11 mouse cellular contexts compared by ENCODE assay signal in the genomic region with DNA sequence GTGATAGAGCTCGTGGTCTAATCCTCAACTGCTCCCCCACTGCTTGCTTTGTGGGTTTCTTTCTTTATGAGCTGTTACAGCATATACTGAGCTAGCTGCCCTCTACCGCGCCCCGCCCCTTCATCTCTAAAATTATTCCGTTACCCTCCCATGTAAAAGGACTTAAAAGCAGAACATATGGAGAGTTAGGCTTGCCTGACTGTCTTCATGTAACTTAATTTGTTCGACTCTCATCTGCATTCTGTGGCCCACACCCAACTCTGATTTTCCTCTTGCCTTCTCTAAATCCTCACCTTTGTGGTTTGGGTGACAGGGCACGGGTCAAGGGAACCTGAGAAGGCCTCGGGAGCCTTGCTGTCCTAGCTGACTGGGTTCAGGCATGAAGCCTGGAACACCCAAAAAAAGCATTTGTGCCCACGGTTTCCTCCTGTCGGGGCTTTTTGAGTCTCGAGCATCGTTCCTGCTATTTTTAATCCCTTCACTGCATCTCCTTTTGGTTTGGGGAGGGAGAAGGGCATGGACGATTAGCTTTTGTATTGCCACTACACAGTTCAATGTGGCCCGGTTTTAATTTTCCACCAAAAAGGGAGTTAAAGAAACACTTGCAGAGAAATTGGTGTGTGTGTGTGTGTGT. TPM values are rescaled to one million over a fixed set of nuclear protein-coding genes. Genes with fewer than 3 reads are reported as not detected.
DNase-seq lines count a peak whose midpoint lies in the region; ATAC-seq lines count a peak whose summit lies in the region.
"Had no signal": no experiment of that assay in that cellular context is flagged by ENCODE, and none has a peak within 500 bp of the region (broad histone marks: within the 10 kb centered on the region; RNA-seq: fewer than 3 reads in every experiment).

No protein-coding gene starts in this region.

- no peaks in the 10 kb centered on the region for H3K36me3 ChIP-seq in neural tube, embryonic 12.5 days

- DNase-seq in cerebellum, postnatal 10 days, result peak; percentile 10 to 11
- no peak for DNase-seq in cerebellum, postnatal 36 days
- DNase-seq in neural tube, embryonic 10.5 days (ENCODE audit: extremely low spot score, low spot score), result no peak
- peak; percentile 11 to 37 for DNase-seq in kidney, postnatal 4 days
- DNase-seq in naive thymus-derived CD4-positive, alpha-beta T cell, adult 2 months (ENCODE audit: low read depth), result peak; percentile 20
- no peak for DNase-seq in urinary bladder, postnatal 25 days (ENCODE audit: low spot score)
- no peak for DNase-seq in embryo, embryonic 11 days

- no peak overlapping the region; the same call in 1 of the 2 replicates for H3K4me3 ChIP-seq in neural tube, embryonic 12.5 days

- H3K9me3 ChIP-seq in neural tube, embryonic 12.5 days, result no peaks in the 10 kb centered on the region

- H3K27ac ChIP-seq in neural tube, embryonic 12.5 days, result no peak overlapping the region
- H3K27ac ChIP-seq: liver, embryonic 14.5 days had no signal

- 0 out of 2 replicates have a peak, but pooled peaks cover 4% of the 10 kb centered on the region for H3K27me3 ChIP-seq in neural tube, embryonic 12.5 days (replicated peaks)
- H3K27me3 ChIP-seq: CH12.LX had no signal

- no peak for ATAC-seq in neural tube, embryonic 12.5 days (ENCODE audit: low FRiP score, low read depth)

- peak overlapping the region; percentile 76; the same call in 1 of the 2 replicates for H3K4me2 ChIP-seq in neural tube, embryonic 12.5 days (replicated peaks)

- H3K4me1 ChIP-seq in neural tube, embryonic 12.5 days, result 0 out of 2 replicates have a peak, but pooled peaks cover 6% of the 10 kb centered on the region

- WGBS in neural tube, embryonic 12.5 days, result 56% methylated on average over 14 of the region's 14 CpGs

- no peak overlapping the region for H3K9ac ChIP-seq in neural tube, embryonic 12.5 days
- H3K9ac ChIP-seq: liver, embryonic 14.5 days had no signal

RNA-seq across cellular contexts. Expression of a gene that starts 1.4 kb away (rescaled TPM):
- 4.5 and 5.4 TPM in 2 replicates for polyA plus RNA-seq in neural tube, embryonic 12.5 days (2016; fragmentation: Nextera tagmentation; extraction: Ambion mirVana)
- polyA plus RNA-seq: erythroblast, embryonic 14.5 days had no signal

Comparison
In these comparisons a context has a peak if more than half of its experiments do, and no peak if none do; other contexts are left out.
1. DNase-seq: peak in cerebellum, postnatal 10 days (2 of 2), kidney, postnatal 4 days (2 of 2) and naive thymus-derived CD4-positive, alpha-beta T cell, adult 2 months (single experiment); none in cerebellum, postnatal 36 days (0 of 2), neural tube, embryonic 10.5 days (single experiment), urinary bladder, postnatal 25 days (single experiment) and embryo, embryonic 11 days (single experiment).